Mouse (Mus musculus): ENCODE results near the gene Nt5c3.
"Not testable (repeated sequence)": the region's sequence is repeated elsewhere in the genome, so short reads cannot be mapped to it uniquely, and the experiment has no call there.

Gene Nt5c3

DNA sequence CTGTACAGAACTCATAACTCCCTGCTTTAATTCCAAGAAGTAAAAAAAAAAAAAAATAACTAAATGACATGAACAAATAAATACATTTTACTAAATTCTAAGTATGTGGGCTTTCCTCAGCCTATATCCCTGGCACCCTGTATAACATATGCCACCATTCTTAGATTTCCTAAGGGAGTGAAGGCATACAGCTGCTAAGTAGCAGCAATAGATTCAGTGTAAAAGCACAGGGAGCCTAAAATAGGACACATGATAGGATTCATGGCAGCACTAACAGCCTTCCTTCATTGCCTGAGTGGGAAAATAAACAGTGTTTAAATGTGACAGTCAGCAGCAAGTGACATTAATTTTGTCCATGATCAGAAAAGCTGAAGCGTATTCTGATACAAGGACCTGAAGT, 19.4 kb downstream of the Nt5c3 start:
- DNase-seq (ENCODE audit: low read depth, low spot score) = peak; percentile 51

DNA sequence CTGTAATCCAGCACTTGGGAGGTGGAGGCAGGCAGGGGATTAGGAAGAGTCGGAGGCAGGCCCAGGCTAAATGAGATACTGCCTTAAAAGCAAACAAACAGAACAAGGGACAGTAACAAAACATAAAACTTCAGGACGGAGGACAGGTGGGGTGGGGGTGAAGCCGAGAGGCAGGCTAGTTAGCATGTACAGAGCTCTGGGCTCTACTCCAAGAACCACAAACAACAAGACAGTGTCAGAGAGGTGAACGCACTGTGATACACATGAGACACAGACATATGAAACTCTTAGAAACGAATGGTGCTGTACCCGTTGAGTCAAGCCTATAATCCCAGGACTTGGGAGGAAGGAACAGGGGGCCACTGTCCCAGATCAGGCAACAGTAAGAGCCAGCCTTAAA, 19.9 kb downstream of the Nt5c3 start:
- no peak for DNase-seq (ENCODE audit: low read depth, low spot score)

DNA sequence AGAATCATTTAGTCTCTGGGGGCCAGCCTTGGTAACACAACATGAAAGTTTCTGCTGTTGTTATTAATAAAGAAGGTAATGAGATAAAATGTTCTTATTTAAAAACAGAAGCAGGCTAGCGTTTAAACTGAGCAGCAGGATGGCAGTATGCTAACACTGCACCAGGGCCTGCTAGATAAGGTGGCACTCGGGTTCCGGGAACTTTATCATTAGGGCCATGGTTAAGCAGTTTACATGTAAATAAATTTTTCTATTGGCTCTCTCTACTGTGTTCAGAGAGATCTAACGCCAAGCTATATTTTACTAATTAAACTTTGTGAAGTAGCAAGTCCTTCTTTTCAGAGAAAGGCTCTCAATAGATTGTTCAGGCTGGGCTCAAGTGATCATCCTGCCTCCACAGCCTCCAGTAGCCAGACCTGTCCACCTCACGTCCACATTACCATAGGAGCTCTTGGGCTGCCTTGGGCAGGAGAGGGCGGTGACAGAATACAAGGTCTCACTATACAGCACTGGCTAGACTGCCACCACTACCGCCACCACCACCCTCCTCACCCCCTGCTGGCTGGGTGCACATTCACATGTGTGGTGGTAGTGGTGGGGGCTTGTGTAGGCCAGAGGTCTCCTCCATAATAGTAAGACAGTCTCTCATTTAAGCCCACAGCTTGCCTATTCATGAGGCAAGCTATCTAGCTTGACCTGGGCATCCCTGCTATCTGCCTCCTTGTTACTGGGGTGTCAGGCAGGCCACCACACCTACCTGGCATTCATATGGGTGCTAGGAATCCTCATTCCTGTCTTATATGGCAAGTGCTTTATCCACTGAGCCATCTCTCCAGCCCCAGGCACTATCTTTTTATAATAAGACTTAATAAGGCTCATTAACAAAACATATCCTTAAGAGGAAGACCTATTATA, 20.9 kb downstream of the Nt5c3 start:
- no peak for DNase-seq (ENCODE audit: low read depth, low spot score)

DNA sequence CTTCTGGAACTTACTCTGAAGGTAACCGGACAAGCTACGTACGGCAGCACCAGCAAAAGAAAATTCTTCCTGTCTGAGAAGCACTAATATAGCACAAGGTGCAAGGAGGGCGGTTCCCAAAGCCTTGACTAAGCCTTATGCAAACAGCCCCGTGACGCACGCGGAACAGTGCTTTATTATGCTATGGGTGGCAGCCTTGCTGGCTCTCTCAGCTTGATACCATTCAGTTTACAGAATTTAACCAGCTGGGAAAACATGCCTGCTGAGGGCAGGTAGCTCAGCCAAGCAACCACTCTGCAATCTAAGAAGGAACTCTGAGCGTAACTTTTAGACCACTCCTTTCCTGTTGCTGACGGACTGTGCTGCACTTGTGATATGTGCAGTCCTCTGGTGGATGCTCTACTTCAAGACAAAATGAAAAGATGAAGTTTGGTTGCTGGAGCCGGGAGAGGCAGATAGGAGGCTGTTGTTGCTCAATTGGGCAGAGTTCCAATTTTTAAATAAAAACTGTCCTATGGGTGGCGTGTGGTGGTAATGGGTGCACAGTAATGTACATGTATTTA, 21.8 kb downstream of the Nt5c3 start:
- DNase-seq (ENCODE audit: low read depth, low spot score) = peak; percentile 81

DNA sequence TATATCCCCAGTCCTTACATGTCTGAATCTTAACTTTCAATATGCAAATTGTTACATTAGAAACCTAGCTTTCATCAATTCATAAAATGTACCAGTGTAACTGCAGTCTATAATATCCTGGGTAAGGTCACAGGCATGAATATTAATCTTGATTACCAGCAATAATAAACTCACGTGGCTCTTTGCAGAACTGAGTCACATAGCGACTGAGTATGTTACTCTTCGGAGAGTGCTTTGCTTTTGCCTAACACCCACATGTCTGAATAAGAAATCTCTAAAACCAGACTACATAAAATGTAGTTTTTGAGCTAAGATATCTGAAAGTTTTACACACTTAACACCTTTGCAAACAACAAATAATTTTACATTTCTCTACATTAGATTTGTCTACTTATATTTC, 22.4 kb downstream of the Nt5c3 start:
- DNase-seq (ENCODE audit: low read depth, low spot score) = no peak

DNA sequence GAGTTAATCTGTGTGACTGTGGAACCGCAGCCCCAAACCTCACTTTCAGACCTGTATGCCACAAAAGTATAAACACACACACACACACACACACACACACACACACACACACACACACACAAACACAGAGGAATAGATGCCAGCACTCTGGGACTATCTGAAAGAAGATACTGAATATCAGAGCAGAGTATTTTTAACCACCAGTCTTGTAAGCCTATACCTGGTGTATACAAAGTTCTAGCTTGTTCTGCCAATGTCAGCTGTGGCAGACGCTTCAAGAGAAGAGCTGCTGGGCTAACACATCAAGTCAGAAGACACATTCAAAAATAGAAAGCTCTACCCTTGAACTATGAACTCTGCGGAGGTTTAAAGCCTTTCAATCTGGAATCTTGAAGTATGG, 24.1 kb downstream of the Nt5c3 start:
- DNase-seq (ENCODE audit: low read depth, low spot score) = no peak

DNA sequence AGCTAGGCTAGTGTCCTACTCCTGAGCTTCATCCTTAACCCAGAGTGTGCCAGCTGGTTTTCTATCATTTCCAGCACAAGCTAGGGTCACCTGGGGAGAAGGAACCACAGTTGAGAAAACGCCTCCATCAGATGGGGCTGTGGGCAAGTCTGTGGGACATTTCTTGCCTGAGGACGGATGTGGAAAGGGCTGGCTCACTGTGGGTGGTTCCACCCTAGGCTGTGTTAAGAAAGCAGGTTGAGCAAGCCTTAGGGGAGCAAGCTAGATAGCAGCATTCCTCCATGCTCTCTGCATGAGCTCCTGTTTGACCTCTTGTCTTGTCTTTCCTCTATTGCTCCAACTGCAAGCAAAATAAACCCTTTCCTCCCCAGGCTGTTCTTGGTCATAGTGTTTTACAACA, 33.0 kb downstream of the Nt5c3 start:
- DNase-seq (ENCODE audit: low read depth, low spot score) = no peak

DNA sequence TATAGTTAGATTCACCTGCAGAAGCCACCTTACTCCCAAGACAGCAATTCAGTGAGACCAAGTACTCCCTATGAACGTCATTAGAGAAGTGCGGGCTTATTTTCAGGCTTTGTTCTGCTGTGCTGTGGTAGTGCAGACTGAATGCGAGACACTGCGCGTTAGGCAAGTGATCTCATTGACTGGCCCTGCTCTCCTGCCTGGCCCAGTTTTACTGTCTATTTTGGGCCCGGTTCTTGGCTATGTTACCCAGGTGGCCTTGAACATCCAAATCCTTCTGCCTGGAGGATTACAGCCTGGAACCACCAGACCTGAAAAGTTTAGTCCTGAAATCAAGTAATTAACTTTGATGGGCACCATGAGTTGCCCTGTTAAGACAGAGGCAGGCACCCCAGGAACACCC, 35.2 kb downstream of the Nt5c3 start:
- DNase-seq (ENCODE audit: low read depth, low spot score) = no peak

DNA sequence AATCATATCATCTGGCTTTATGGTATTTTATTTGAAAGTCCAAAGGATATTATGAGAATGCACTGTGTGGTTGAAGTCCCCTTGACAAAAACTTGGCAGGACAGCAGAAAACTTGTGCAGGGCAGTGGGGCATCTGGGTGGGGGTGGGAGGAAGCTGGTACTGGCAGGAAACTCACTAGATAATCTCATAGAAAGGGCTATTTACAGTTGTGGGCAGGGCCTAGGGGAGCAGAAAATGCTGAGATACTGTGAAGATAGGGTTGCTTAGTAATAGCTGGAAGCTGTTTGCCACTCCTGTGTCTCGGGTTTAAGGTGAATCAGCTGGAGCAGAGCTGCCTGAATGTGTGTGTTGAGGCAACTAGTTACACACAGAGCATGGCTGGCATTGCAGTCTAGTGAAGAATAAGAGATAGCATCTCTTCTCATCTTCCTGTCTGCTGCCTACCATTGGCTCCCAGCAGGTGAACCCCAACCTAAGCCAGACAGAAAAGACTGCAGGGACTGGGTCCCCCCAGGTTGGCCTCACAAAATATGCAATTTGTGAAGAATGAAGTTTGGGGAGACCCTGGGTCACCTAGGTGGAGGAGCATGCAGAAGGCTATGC, 44.3 kb downstream of the Nt5c3 start:
- no peak for DNase-seq (ENCODE audit: low read depth, low spot score)

DNA sequence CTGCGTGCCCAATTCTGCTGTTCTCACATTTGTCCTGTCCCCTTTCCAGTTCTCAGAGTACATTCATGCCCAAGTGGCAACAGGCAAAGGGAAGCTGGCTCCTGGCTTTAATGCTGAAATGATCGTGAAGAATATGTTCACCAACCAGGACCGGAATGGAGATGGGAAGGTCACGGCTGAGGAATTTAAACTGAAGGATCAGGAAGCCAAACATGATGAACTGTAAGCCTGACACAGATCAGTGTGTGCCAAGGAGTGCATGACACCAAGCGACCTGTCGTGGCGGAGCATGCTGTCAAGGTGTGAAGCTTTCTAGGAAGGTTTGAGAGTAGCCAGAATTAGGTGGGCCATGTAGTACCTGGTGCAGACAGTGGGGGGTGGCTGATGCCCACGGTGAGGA, 45.7 kb downstream of the Nt5c3 start:
- DNase-seq (ENCODE audit: low read depth, low spot score) = no peak

DNA sequence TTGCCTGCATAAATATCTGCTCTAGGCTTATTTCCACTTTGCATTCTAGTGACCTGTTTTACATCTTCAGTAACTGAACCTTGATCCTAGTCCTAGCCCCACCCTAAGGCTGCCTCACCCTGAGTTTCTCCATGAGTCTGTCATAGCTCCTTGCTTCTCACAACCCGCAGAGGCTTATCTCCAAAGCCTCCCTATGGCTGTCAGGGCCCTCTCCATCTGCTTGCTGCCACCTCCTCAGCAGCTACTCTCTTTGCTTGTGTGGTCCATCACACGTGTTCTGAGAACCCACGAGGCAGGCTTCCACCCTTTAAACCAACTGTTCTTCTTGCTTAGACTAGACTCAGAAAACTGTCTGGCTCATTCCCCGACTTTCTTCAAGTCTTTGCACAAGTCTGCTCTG, 46.9 kb downstream of the Nt5c3 start:
- DNase-seq (ENCODE audit: low read depth, low spot score) = peak; percentile 80

DNA sequence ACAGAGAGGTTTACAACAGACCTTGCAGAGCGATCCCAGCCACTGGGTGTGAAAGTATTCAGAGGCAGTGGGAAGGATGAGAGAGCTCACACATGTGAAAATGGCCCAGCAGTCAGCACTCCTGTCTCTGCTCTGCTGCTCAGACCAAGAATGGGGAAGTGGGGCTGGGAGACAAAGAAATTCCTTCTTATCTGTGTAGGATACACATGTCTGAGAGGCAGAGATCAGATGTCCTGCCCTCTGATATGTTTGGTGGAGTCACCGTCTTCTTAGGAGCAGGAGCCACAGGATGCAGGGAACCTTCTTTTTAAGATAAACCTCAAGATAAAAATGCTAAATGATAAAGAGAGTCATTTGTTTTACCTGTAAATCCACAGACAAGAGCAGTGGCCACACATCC, 53.7 kb downstream of the Nt5c3 start:
- DNase-seq (ENCODE audit: low read depth, low spot score) = no peak

DNA sequence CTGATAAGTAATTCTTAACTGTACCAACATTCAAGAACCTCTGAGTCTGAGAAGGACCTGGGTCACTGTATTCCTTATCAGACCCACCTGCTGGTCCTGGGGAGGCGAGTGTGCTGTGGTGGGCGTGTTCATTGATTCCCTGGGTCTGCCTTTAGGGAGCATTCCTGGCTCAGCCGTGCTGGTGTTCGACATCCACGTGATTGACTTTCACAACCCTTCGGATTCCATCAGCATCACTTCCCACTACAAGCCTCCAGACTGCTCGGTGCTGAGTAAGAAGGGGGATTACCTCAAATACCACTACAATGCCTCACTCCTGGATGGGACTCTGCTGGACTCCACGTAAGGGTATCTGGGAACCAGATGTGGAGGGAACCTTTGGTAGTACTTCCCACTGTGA, 55.2 kb downstream of the Nt5c3 start:
- DNase-seq (ENCODE audit: low read depth, low spot score) = no peak

DNA sequence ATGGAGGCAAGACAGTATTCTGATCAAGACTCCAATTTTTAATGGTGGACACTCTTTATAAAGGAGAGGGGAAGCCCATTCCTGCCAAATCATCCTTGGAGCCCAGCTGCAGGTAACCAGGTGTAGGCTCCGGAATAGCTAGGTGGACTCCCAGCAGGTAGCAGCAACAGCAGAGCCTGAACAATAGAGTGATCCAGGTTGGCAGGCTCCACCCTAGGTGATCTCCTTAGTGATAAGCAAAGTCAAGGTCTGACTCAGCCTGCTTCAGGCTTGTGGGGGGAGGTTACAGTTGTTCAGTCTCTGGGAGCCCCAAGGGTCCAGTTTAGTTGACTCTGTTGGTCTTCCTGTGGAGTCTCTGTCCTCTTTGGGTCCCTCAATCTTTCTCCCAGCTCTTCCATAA, 56.8 kb downstream of the Nt5c3 start:
- not testable (repeated sequence) for DNase-seq (ENCODE audit: low read depth, low spot score)

DNA sequence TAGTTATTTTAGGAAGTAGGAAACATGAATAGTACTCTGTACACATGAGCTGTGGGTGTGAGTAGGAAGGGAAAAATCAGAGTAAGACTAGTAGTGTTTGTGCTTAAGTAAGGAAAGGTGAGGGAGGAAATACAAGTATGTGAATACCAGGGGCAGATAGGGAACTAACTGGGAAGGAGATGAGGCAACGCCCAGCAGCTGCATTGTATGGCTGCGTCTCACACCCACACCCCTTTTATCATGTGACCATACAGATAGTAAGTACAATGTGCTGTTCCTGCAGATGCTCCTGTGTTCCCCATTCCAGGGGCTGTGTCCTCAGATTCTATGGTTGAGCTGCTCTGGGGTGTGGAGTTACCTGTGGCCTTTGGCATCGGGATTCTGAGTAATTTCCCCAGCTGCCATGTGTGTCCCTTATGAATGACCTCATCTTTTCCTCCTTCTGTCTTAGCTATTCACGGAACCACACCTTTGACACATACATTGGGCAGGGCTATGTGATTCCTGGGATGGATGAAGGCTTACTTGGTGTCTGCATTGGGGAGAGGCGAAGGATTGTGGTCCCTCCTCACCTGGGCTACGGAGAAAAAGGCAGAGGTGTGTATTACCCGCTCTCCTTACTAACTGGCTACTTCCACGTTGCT, 63.4 kb downstream of the Nt5c3 start:
- DNase-seq (ENCODE audit: low read depth, low spot score) = no peak

DNA sequence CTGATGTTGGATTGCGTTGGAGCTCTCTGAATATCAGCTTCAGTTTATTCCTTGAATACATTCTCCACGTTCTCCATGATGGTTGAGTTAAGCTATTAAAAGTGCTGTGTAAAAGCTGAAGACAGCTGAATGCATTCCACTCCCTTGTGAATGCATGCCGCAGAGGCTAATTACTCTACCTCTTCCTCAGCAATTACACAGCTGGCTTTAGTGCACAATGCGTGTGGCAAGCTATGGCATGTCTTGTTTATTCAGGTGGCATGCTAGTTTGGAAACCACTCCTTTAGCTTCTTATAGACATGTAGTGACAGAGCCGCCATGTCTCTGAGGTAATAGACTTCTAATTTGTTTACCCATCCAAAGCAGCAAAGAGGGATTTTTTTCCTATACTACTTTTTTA, 67.0 kb downstream of the Nt5c3 start:
- no peak for DNase-seq (ENCODE audit: low read depth, low spot score)

DNA sequence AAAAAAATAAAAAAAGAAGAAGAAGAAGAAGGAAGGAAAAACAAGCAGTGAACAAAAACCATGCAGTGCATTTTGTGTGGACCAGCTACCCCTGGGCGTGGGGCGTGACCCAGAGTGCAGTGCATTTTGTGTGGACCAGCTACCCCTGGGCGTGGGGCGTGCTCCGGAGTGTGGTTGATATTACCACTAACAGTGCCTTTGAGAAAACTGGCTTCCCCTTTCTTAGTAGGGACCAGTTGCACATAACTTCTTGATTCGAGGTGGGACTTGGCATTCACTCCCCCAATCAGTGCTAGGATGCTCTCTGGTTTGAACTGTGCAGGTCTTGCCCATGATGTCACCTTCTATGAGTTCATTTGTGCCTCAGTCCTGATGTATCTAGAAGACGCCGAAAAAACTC, 68.9 kb downstream of the Nt5c3 start:
- DNase-seq (ENCODE audit: low read depth, low spot score) = no peak

DNA sequence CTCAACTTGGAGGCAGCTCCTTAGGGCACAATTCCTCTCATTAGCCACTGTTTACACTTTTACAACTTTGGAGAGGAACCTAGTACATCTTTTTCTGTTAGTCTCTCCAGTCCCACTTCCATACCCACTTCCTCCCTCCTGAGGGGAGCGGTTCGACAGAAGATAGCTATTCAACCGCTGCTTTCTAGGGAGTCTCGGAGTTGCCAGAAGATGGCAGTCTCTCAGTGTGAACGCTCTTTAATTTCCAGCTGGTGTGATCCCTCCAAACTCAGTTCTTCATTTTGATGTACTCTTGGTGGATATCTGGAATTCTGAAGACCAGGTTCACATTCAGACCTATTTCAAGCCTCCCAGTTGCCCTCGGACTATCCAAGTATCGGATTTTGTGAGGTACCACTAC, 73.4 kb downstream of the Nt5c3 start:
- peak; percentile 57 for DNase-seq (ENCODE audit: low read depth, low spot score)

DNA sequence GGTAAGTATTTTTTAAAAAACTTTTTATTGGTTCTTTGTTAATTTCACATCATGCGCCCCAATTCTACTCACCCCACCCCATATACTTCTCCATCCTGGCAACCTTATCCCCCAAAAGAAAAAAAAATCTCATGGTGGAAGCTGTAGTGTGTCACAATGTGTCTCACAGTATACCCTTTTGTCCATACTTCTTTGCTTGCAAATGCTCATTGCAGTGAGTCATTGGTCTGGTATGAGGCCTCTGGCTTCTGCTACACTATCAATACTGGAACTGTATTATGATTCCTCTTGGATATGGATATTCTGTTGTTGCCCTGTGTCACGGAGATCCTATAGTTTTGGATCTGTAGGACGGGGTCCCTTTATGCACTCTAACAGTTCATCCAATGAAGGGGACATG, 74.8 kb downstream of the Nt5c3 start:
- no peak for DNase-seq (ENCODE audit: low read depth, low spot score)

DNA sequence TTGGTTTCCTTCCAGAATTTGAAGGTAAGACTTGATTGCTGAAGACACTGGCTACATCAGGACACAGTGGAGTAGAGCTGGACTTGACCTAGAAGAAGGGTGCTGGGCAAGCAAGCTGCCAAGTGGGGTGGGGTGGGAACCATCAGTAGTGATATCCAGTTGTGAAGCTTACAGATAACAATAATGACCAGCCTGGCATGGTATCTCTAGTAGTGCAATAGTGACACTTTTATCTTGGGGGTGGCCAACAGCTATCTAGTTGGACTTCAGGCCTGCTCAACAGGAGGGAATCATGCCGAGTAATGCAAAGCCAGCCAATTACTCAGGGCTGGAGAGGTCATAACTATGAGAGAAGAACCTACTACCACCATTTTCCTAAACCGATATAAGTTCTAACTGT, 79.4 kb downstream of the Nt5c3 start:
- no peak for DNase-seq (ENCODE audit: low read depth, low spot score)

DNA sequence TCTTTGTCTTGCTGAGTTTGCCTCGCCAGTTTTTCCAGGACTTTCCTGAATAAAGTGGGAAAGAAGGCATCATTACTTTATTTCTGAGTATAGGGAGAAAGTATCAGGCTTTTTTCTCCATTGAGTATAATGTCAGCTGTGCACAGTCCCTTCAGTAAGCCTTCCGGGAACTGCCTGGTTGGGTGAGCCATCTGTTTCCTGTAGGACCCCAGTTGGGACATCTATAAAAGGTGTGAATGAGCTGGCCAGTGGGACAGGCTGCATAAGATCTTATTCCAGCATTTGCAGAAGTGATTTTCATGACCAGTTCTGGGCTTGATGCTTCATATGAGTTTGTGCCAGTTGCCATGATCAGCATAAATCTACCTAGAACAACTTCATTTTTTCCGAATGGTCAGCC, 80.5 kb downstream of the Nt5c3 start:
- no peak for DNase-seq (ENCODE audit: low read depth, low spot score)

DNA sequence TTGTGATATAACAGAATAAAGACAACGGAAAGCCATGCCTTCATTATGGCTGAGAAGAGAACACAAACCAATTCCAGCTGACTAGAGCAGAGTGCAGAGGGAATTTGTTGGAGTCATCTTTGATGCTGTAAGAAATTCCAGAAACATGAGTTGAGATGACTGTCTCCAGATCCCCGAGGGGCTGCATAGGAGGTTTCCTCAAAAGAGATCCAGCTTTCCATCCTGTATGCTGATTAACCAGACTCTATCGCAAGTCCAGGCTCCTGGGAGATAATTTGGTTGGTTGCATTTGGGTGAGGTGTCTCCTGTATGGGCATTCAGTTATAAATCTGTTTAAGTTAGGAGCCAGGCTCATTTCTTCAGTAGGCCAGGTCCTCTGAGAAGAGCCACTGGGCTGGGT, 86.1 kb downstream of the Nt5c3 start:
- DNase-seq (ENCODE audit: low read depth, low spot score) = no peak

DNA sequence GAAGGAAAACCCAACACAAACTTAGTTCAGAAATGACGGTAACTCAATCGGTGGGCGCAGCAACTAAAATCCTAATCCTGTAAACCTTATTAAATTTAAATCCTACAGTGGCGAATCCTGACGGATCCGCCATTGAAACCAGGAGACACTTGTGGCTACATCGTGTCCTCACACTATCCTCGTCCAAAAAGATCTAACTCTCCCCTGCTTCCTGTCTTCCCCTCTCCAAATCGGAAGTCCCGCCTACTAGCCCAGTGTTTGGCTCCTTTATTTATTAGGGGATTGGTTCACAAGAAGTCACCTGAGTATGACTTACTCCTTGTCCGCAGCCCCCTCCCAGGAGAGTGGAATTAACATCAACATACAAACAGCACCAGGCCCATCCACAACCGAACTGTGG, 86.6 kb downstream of the Nt5c3 start:
- DNase-seq (ENCODE audit: low read depth, low spot score) = no peak
